Mouse (Mus musculus) heart, embryonic 13.5 days (tissue): Measurements from ENCODE around the gene Kbtbd12. TPM values are rescaled to one million over a fixed set of nuclear protein-coding genes. Genes with fewer than 3 reads are reported as not detected.

Experiments used
- ATAC-seq: fragments of 200-750 bp; cut with Nextera tagmentation; 2 replicates; pipeline ENCODE4 v1.8.0; 2017; ENCODE audit warnings: moderate TSS enrichment; ENCODE audit not compliant: insufficient number of reproducible peaks, low FRiP score, low TSS enrichment; ENCODE audit errors: extremely low read depth
- H3K27ac ChIP-seq: fragments of 300-500 bp; sonication (generic); replicated peaks from 2 replicates; pipeline ENCODE4 v1.5.1; 2015; ENCODE audit warnings: moderate library complexity, mild to moderate bottlenecking, inconsistent platforms
- H3K27me3 ChIP-seq: fragments of 300-500 bp; sonication (generic); replicated peaks from 2 replicates; pipeline ENCODE4 v1.6.1; 2015; ENCODE audit warnings: mild to moderate bottlenecking, inconsistent platforms
- H3K36me3 ChIP-seq: fragments of 300-500 bp; sonication (generic); 2 replicates; pipeline ENCODE4 v1.6.1; 2015; ENCODE audit warnings: mild to moderate bottlenecking, inconsistent platforms
- H3K4me1 ChIP-seq: fragments of 300-500 bp; sonication (generic); 2 replicates; pipeline ENCODE4 v1.6.1; 2015; ENCODE audit warnings: inconsistent platforms
- H3K4me2 ChIP-seq: fragments of 300-500 bp; sonication (generic); 2 replicates; pipeline ENCODE4 v1.6.1; 2015; ENCODE audit warnings: inconsistent platforms, mild to moderate bottlenecking, moderate library complexity
- H3K4me3 ChIP-seq: fragments of 300-500 bp; sonication (generic); 2 replicates; pipeline ENCODE4 v1.5.1; 2015; ENCODE audit warnings: moderate library complexity, mild to moderate bottlenecking, inconsistent platforms
- H3K9ac ChIP-seq: fragments of 300-500 bp; sonication (generic); 2 replicates; pipeline ENCODE4 v1.6.1; 2015; ENCODE audit warnings: inconsistent platforms, mild to moderate bottlenecking, moderate library complexity
- H3K9me3 ChIP-seq: fragments of 300-500 bp; sonication (generic); 2 replicates; pipeline ENCODE4 v1.6.1; 2016; ENCODE audit warnings: inconsistent platforms
- WGBS: fragments of 180-500 bp; shearing (Covaris S2); methylation state at CpG from one replicate; pipeline ENCODE4 v1.1.7; 2015; ENCODE audit warnings: mixed read lengths; 5-methylcytosine and 5-hydroxymethylcytosine counted together
- polyA plus RNA-seq: library from polyadenylated mRNA; unstranded; fragments of >200 nt; fragmentation: Nextera tagmentation; extraction: Ambion mirVana; gene quantifications from 2 replicates; pipeline ENCODE4 v1.2.1, GENCODE M21; 2015

Gene Kbtbd12
- polyA plus RNA-seq, 1 experiment from 2014 or later, result 16.6 TPM

DNA sequence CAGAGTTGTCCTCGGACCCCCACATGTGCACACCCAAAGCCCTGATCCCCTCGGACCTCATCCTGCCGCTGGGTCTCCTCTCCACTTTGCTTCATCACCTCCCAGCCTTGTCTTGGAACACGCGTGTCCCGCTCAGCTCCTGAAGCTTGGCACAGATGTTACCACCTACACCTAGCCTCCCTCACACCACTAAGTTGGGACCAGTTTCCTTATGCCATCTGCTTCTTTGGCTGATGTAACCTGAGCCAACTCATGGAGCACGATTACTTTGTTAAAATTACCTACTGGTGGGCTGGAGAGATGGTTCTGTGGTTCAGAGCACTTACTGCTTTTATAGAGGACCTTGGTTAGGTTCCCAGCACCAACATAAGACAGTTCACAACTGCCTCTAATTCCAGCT lies 115.9 kb downstream of the Kbtbd12 start:
- Histone ChIP-seq H3K36me3 (no peaks in the 10 kb centered on the region), H3K9ac (no peak overlapping the region), H3K27me3 (no peaks in the 10 kb centered on the region), H3K4me2 (no peak overlapping the region), H3K4me1 (peaks cover 17% of the 10 kb centered on the region), H3K27ac (no peak overlapping the region), H3K4me3 (no peak overlapping the region), H3K9me3 (no peaks in the 10 kb centered on the region)
- WGBS, result 82% methylated on average over 7 of the region's 7 CpGs
- no peak for ATAC-seq

DNA sequence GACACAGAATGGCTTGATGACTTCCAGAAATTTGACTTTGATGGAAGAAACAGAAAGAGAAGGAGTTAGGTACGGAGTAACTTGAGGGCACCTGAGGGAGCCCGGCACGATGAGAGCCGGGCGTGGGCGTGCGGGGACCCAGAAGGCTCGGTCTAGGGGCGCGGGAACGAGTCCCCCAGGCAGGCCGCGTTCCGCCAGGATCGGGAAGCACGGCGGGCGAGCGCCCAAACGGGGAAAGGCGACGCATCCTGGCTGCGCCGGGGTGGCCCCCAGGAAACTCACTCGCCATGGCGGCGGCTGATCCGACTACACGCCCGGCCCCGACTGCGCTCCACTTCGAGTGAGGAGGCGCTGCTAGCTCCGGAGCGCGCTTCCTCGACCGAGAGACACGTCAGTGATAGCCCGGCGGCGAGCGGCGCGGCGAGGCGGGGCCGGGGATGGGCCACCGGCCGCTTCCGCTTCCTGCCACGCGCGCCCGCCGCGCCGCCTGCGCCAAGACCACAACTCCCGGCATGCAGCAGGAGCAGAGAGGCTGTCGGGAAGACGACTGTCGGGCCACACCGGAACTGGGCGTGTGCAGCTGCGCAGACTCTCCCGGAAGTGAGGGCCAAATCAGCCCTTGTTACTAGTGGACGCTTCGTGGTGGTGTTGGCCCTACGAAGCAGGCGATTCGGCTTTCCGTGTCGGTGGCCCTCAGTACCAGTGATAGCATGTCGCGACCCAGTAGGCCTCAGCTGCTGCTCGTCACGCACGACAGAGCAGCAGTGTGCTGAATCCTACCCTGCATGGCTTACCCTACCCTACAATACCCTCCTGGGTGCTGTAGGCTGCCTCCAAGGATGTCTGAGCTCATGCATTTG lies 119.1 kb downstream of the Kbtbd12 start, which contains the start of gene Sec61a1:
Gene Sec61a1 (minus strand): TSS at position 502 of the 860 bp plus-strand sequence.
- peak within 1 kb of the TSS; percentile 93 for H3K27ac ChIP-seq
- H3K4me3 ChIP-seq, result peak within 1 kb of the TSS; percentile 96
- WGBS, result under 1% methylated on average over 74 of the region's 80 CpGs
- H3K27me3 ChIP-seq, result no peaks in the 10 kb centered on the region
- H3K4me2 ChIP-seq, result peak within 1 kb of the TSS; percentile 97
- peak; percentile 93 for ATAC-seq
- H3K36me3 ChIP-seq, result peaks cover 26% of the 10 kb centered on the region
- peak within 1 kb of the TSS; percentile 99 for H3K9ac ChIP-seq
- peaks cover 48% of the 10 kb centered on the region for H3K4me1 ChIP-seq
- H3K9me3 ChIP-seq, result no peaks in the 10 kb centered on the region

DNA sequence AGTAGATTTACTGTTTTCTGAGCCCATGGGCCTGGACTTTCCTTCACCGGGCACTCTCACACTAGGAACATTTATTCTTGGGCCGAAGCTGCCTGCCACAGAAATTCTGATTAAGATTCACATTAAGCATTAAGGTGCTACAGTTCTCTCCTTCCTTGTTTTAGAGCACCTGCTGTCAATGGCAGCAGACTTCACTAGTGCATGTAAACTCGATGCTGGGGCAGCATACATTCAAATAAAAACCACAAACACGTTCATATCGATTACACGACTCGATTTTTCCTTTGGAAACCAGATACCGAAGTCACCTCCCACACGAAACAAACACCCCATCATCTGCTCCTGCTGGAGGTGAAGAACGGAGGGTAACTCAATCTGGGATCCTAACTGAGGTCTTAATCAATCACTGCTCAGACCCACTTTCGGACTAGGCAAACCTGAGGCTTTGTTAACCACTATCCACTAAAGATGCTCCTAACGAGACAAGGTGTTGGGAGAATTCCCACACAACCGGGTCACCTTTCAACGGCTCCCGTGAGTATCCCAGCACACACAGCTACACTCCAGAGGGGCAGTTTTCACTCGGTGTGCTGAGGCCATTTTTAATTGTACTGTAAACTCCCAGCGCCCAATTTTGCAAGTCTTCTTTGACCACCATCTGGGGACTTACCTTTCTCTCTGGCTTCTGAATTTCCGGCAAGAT lies 119.9 kb downstream of the Kbtbd12 start:
- peaks cover 54% of the 10 kb centered on the region for H3K4me1 ChIP-seq
- no peaks in the 10 kb centered on the region for H3K9me3 ChIP-seq

GRCm38 (mm10) chr6:88516667-88517066 lies 121.1 kb downstream of the Kbtbd12 start:
- no peak for ATAC-seq
- H3K27me3 ChIP-seq, result no peaks in the 10 kb centered on the region
- H3K36me3 ChIP-seq, result peaks cover 46% of the 10 kb centered on the region
- H3K4me3 ChIP-seq, result peak overlapping the region; percentile 96
- 19% methylated on average over 5 of the region's 5 CpGs for WGBS
- H3K9ac ChIP-seq, result peak overlapping the region; percentile 99
- peaks cover 66% of the 10 kb centered on the region for H3K4me1 ChIP-seq
- no peaks in the 10 kb centered on the region for H3K9me3 ChIP-seq
- peak overlapping the region; percentile 91 for H3K27ac ChIP-seq
- peak overlapping the region; percentile 97 for H3K4me2 ChIP-seq

More for the DNA sequence above, 119.9 kb downstream of the Kbtbd12 start:
- 7% methylated on average over 18 of the region's 18 CpGs for WGBS
- peak overlapping the region; percentile 96 for H3K4me3 ChIP-seq
- H3K9ac ChIP-seq, result peak overlapping the region; percentile 99
- no peaks in the 10 kb centered on the region for H3K27me3 ChIP-seq
- H3K27ac ChIP-seq, result peak overlapping the region; percentile 91
- ATAC-seq, result no peak
- H3K4me2 ChIP-seq, result peak overlapping the region; percentile 97
- peaks cover 34% of the 10 kb centered on the region for H3K36me3 ChIP-seq

DNA sequence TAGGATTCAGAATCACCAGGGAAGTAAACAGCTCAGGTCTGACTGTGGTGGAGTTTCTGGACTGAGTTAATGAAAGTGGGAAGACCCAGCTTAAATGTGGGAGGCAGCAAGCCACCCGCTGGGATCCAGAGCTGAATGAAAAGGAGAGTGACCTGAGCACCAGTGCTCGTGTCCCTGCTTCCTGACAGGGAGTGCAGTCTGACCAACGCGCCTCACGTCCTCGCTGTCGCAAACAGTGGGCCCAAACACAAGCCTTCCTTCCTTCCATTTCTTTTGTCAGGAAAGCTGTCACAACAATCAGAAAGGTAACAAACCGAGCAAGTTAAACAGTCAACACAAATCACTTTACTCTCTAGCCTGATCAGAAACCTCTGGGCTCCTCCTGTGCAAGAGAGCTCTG lies 121.8 kb downstream of the Kbtbd12 start:
- H3K4me2 ChIP-seq, result peak overlapping the region; percentile 97
- ATAC-seq, result no peak
- peak overlapping the region; percentile 96 for H3K4me3 ChIP-seq

GRCm38 (mm10) chr6:88514546-88514945 lies 123.2 kb downstream of the Kbtbd12 start:
- H3K4me3 ChIP-seq, result 0 out of 2 replicates have a peak overlapping the region, but pooled peaks have one; percentile 1
- H3K27ac ChIP-seq, result peak overlapping the region; percentile 91
- peaks cover 63% of the 10 kb centered on the region for H3K4me1 ChIP-seq
- 44% methylated on average over 4 of the region's 4 CpGs for WGBS
- ATAC-seq, result no peak
- H3K27me3 ChIP-seq, result no peaks in the 10 kb centered on the region
- H3K9me3 ChIP-seq, result no peaks in the 10 kb centered on the region
- peak overlapping the region; percentile 97 for H3K4me2 ChIP-seq
- peak overlapping the region; percentile 69 for H3K9ac ChIP-seq
- H3K36me3 ChIP-seq, result peaks cover 67% of the 10 kb centered on the region

More for the DNA sequence above, 121.8 kb downstream of the Kbtbd12 start:
- peak overlapping the region; percentile 91 for H3K27ac ChIP-seq
- no peaks in the 10 kb centered on the region for H3K27me3 ChIP-seq
- H3K4me1 ChIP-seq, result peaks cover 66% of the 10 kb centered on the region
- peaks cover 53% of the 10 kb centered on the region for H3K36me3 ChIP-seq
- WGBS, result 70% methylated on average over 8 of the region's 8 CpGs
- no peaks in the 10 kb centered on the region for H3K9me3 ChIP-seq
- peak overlapping the region; percentile 99 for H3K9ac ChIP-seq

DNA sequence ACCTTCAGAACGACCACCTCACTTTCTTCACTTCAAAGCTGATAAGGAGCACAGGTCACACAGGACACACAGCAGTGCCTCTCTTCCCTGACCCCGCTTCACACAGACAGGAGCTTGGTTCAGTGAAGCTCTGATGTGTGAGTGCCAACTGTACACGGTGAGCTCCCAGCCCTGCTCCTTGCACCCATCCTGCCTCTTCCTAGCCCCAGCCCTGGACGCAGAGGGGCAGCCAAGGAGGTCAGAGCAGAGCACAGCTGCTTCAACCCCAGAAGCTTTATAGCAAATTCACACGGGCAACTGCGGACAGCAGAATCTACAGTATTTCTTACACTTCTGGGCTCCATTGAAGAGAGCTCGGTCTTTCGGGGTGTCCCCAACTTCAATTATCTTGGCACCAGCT lies 123.8 kb downstream of the Kbtbd12 start:
- Histone ChIP-seq H3K9me3 (no peaks in the 10 kb centered on the region), H3K27ac (peak overlapping the region; percentile 91), H3K27me3 (no peaks in the 10 kb centered on the region), H3K36me3 (peaks cover 73% of the 10 kb centered on the region), H3K9ac (peak overlapping the region; percentile 69), H3K4me2 (peak overlapping the region; percentile 97), H3K4me1 (peaks cover 58% of the 10 kb centered on the region), H3K4me3 (peak overlapping the region; percentile 1; the same call in 1 of the 2 replicates)
- no peak for ATAC-seq
- WGBS, result 64% methylated on average over 8 of the region's 8 CpGs

- peak overlapping the region; percentile 34; the same call in 1 of the 2 replicates for H3K9ac ChIP-seq
- no peaks in the 10 kb centered on the region for H3K27me3 ChIP-seq
- no peaks in the 10 kb centered on the region for H3K9me3 ChIP-seq
- H3K27ac ChIP-seq, result peak overlapping the region; percentile 68
- no peak for ATAC-seq
- no peak overlapping the region for H3K4me2 ChIP-seq
- H3K4me1 ChIP-seq, result peaks cover 46% of the 10 kb centered on the region
- H3K4me3 ChIP-seq, result no peak overlapping the region
- H3K36me3 ChIP-seq, result peaks cover 64% of the 10 kb centered on the region
- 82% methylated on average over 4 of the region's 4 CpGs for WGBS
Measured at GRCm38 (mm10) chr6:88503044-88503443, 134.7 kb downstream of the Kbtbd12 start.

- peak overlapping the region; percentile 34; the same call in 1 of the 2 replicates for H3K9ac ChIP-seq
- peaks cover 64% of the 10 kb centered on the region for H3K36me3 ChIP-seq
- H3K27ac ChIP-seq, result peak overlapping the region; percentile 68
- no peaks in the 10 kb centered on the region for H3K27me3 ChIP-seq
- no peak overlapping the region for H3K4me3 ChIP-seq
- H3K9me3 ChIP-seq, result no peaks in the 10 kb centered on the region
- H3K4me2 ChIP-seq, result no peak overlapping the region
- peaks cover 46% of the 10 kb centered on the region for H3K4me1 ChIP-seq
- ATAC-seq, result no peak
- 32% methylated on average over 13 of the region's 13 CpGs for WGBS
Measured at GRCm38 (mm10) chr6:88502030-88502970, 135.4 kb downstream of the Kbtbd12 start.

GRCm38 (mm10) chr6:88500405-88500767 lies 137.4 kb downstream of the Kbtbd12 start:
- Histone ChIP-seq H3K9ac (peak overlapping the region; percentile 79), H3K4me3 (peak overlapping the region; percentile 62), H3K4me1 (peaks cover 46% of the 10 kb centered on the region), H3K9me3 (no peaks in the 10 kb centered on the region), H3K36me3 (peaks cover 62% of the 10 kb centered on the region), H3K27ac (no peak overlapping the region), H3K4me2 (peak overlapping the region; percentile 97), H3K27me3 (no peaks in the 10 kb centered on the region)
- ATAC-seq, result no peak
- WGBS, result 7% methylated on average over 3 of the region's 3 CpGs
